Mouse (Mus musculus) ovary, adult 18-20 months (tissue): ENCODE measurements at regions not wholly inside any gene's neighbourhood (a gene's known extent, or its start where the extent isn't known, plus 50 kb on each side); places are given as distances from the start of the nearest gene placed in this dataset.

Experiments used
- DNase-seq: peaks from one replicate; pipeline ENCODE4 v3.0.0; 2022; ENCODE audit warnings: low spot score, mixed read lengths

DNA sequence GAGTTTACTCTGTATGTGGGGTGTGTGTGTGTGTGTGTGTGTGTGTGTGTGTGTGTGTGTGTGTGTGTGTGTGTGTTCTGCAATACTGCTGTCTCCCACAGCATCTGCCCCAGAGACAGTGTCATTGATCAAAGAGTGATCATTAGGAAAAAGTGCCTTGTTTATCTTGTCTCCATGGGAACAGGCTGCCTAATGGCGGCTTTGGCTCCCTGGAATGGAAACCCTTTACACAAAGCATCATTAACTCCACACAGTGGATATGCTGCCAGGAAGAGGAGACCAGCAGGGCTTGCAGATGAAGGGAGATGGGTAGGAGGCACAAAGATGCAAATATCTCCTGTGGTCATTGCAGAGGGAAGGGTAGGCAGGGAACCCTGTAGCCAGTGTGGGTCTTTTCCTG lies 106.0 kb upstream of the Cdh4 start:
- no peak for DNase-seq

- no peak for DNase-seq
Measured at GRCm38 (mm10) chr2:179352676-179353075, 89.6 kb upstream of the Cdh4 start.

- no peak for DNase-seq
Measured at GRCm38 (mm10) chr2:179354866-179355265, 87.4 kb upstream of the Cdh4 start.

DNA sequence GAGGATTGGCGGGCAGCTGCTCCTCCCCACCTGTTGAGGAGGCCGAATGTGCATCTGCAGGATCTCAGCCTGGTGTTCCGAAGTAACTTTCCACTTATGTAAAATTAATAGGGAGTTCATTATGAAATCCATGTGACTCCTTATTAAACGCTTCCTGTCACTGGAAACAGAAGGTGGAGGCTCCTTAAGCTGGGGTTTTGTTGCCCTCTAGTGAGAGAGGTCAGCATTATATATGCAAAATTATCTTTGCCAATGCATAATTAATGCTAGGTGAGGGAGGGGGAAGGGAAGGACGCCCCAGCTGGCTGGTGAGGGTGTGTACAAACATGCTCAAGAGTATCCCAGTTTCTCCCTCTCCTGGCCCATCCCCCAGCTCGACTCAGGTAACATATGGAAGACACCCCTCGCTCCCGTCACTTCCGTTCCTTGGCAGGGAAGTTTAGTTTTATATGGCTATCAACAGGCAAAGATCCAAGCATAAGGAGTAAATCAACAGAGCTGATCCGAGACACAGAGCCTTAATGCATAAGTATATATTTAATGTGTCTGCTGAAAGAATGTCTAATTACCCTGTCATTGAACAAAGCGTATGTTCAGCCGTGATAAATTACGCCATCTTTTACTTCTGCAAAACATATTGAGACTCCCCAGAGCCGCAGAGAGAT lies 71.2 kb upstream of the Cdh4 start:
- no peak for DNase-seq

- DNase-seq = no peak
Measured at GRCm38 (mm10) chr2:179371553-179371952, 70.7 kb upstream of the Cdh4 start.

GRCm38 (mm10) chr2:179379691-179380443 lies 62.4 kb upstream of the Cdh4 start:
- DNase-seq = no peak

DNA sequence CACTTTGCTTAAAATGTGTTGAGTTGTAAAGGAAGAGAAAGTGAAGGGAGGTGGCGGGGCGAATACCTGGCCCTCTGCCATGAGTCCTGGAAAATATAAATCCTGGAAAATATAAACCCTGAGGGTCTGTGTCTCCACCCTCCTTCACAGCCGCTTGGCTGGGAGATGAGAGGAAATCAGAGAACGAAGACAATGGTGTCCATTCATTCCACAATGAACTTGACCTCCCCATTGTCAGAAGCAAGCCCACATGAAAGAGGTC lies 61.9 kb upstream of the Cdh4 start:
- no peak for DNase-seq

- no peak for DNase-seq
Measured at GRCm38 (mm10) chr2:179381916-179382315, 60.3 kb upstream of the Cdh4 start.

- DNase-seq = no peak
Measured at GRCm38 (mm10) chr2:179382594-179382993, 59.6 kb upstream of the Cdh4 start.

DNA sequence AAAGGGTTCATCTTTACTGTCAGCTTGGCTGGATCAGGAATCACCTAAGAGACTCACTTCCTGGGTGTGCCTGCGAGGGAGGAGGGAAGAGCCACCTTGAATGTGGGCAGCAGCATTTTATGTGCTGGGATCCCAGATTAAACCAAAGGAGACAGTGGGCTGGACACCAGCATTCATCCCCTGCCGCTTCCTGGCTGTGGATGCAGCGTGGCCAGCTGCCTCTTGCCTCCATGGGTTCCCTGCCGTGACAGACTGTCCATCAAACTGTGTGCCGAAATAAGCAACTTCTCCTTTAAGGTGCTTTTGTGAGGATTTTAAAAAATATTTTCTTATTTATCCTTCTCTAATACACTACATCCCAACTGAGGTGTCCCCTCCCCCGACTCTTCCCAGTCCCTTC lies 55.4 kb upstream of the Cdh4 start:
- no peak for DNase-seq

- DNase-seq = no peak
Measured at GRCm38 (mm10) chr2:179390486-179390885, 51.7 kb upstream of the Cdh4 start.

DNA sequence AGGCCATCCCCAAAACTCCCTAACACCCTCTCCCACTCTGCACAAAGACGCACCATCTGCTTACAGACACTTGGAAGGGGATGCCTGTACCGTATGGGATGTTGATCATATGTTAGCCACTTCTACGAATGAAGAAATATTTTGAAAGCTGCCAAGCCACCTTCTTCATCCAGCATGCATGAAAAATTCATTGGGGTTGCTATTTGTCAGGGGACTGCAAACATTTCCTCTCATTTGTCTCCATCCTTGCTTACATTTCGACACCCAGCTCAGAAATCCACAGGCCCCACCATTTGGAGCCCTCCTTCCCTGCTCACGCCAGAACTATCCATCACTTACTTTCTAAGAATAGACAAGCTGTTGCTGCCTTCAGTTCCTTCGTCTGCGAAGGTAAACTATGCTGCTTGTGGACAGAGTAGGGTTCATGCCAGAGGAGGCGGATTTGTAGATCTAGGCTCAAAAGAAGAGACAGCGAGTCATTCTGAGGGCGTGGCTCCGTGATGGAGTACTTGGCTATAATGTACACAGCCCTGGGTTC lies 51.2 kb upstream of the Cdh4 start:
- DNase-seq = no peak
